Mouse (Mus musculus) testis, adult 2 months (tissue): Measurements from ENCODE around the gene Cdx4.

Source experiments
- CTCF ChIP-seq: fragments of 200-500 bp; IDR thresholded peaks from 2 replicates; pipeline ENCODE4 v1.5.1; 2012; ENCODE audit warnings: low read depth, mild to moderate bottlenecking, inconsistent platforms, low read length, moderate library complexity; ENCODE audit not compliant: control insufficient read depth, insufficient read depth, insufficient replicate concordance
- POLR2A ChIP-seq: fragments of 200-500 bp; IDR thresholded peaks from 2 replicates; pipeline ENCODE4 v1.6.1; 2012; ENCODE audit warnings: low read depth, mild to moderate bottlenecking, inconsistent platforms, low read length, moderate library complexity; ENCODE audit not compliant: control insufficient read depth

GRCm38 (mm10) chrX:103355784-103356183, 34.6 kb downstream of the Cdx4 start:
- TF ChIP-seq POLR2A (no peak), CTCF (no peak)
